8 mouse cellular contexts compared by ENCODE assay signal in the genomic region with DNA sequence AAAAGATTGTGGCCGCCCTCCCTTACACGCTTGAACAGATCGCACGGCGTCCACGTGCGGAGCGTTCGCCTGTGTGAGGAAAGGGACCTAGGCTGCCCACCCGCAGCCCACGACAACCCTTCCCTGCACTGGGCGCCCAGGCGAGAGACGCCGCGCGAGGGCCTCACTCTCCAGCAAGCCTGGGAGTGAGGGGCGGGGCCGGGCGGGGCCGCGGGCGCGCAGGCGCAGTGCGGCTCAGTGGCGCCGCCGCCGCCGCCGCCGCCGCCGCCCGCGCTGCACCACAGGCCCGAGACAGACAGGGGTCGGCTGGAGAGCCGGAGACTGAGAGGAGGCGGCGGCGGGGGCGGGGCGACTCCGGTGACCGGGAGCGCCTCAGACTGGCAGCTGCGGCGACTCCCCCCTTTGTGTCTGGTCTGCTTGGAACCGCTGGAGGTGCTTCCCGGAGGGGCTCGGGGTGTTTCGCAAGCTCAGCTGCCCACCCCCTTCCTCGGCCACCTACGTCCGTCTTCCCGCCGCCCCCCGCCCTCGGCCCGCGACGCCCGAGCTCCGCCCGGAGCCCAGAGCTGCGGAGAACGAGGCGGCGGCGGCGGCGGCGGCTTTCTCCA. TPM values are rescaled to one million over a fixed set of nuclear protein-coding genes. Genes with fewer than 3 reads are reported as not detected.
DNase-seq lines count a peak whose midpoint lies in the region; ATAC-seq and TF ChIP-seq lines count a peak whose summit lies in the region.

A gene (plus strand): TSS at position 237 of the 605 bp plus-strand sequence.

- TF ChIP-seq EP300 in liver, postnatal 0 days (IDR thresholded peaks at IDR 0.05; ENCODE audit: low read depth) = no peak

- peak; percentile 80 for TF ChIP-seq POLR2A in testis, adult 2 months (IDR thresholded peaks at IDR 0.05; ENCODE audit: control insufficient read depth, low read depth, low read length)

- in situ Hi-C loops in ES-E14 (cut with MboI; ENCODE audit: low sequenced_read_pairs in 2 of 2, unreplicated experiment in 2 of 2) = no loop called here

- H3K27me3 ChIP-seq in forebrain, embryonic 15.5 days = no peaks in the 10 kb centered on the region
- H3K27me3 ChIP-seq in liver, postnatal 0 days (ENCODE audit: insufficient read depth, low read length) = no peaks in the 10 kb centered on the region
- no peaks in the 10 kb centered on the region for H3K27me3 ChIP-seq in neural tube, embryonic 13.5 days
- H3K27me3 ChIP-seq in testis, adult 2 months (ENCODE audit: control insufficient read depth, insufficient read depth, low read length) = no peaks in the 10 kb centered on the region

- peak within 1 kb of the TSS; percentile 45 for H3K27ac ChIP-seq in ES-E14 (ENCODE audit: insufficient read depth, low read depth, low read length, poor library complexity, severe bottlenecking)
- peak within 1 kb of the TSS; percentile 99 for H3K27ac ChIP-seq in forebrain, embryonic 15.5 days (replicated peaks)
- H3K27ac ChIP-seq in liver, postnatal 0 days (ENCODE audit: low read depth) = peak within 1 kb of the TSS; percentile 91
- H3K27ac ChIP-seq in neural tube, embryonic 13.5 days (replicated peaks) = peak within 1 kb of the TSS; percentile 99
- peak within 1 kb of the TSS; percentile 89 for H3K27ac ChIP-seq in testis, adult 2 months (ENCODE audit: control insufficient read depth, insufficient read depth, low read depth, low read length)

- H3K4me1 ChIP-seq in ES-E14 (ENCODE audit: control insufficient read depth in 2 of 2, insufficient read depth in 2 of 2, low read length in 2 of 2, poor library complexity in 1 of 2) = peaks cover 0 to 4% of the 10 kb centered on the region in 2 experiments; a peak in 1 of 4 replicates
- peaks cover 21% of the 10 kb centered on the region for H3K4me1 ChIP-seq in forebrain, embryonic 15.5 days
- H3K4me1 ChIP-seq in liver, postnatal 0 days (ENCODE audit: insufficient read depth) = peaks cover 12% of the 10 kb centered on the region
- H3K4me1 ChIP-seq in neural tube, embryonic 13.5 days (replicated peaks) = peaks cover 29% of the 10 kb centered on the region
- peaks cover 6% of the 10 kb centered on the region for H3K4me1 ChIP-seq in testis, adult 2 months (ENCODE audit: control insufficient read depth, insufficient read depth, low read length)

- H3K4me2 ChIP-seq in forebrain, embryonic 15.5 days (replicated peaks) = peak within 1 kb of the TSS; percentile 51
- H3K4me2 ChIP-seq in liver, postnatal 0 days (ENCODE audit: low read depth, low read length) = peak within 1 kb of the TSS; percentile 90
- H3K4me2 ChIP-seq in neural tube, embryonic 13.5 days = peak within 1 kb of the TSS; percentile 91

- peak; percentile 94 for ATAC-seq in forebrain, embryonic 15.5 days (replicated peaks)
- peak; percentile 90 for ATAC-seq in liver, postnatal 0 days
- peak; percentile 94 for ATAC-seq in neural tube, embryonic 13.5 days (ENCODE audit: low read depth)

- WGBS in forebrain, embryonic 15.5 days = under 1% methylated on average over 62 of the region's 75 CpGs
- 1% methylated on average over 64 of the region's 75 CpGs for WGBS in liver, postnatal 0 days (ENCODE audit: insufficient replicate concordance)
- WGBS in neural tube, embryonic 13.5 days = under 1% methylated on average over 75 of the region's 75 CpGs

- H3K36me3 ChIP-seq in ES-E14 (ENCODE audit: control insufficient read depth, insufficient read depth, low read length, poor library complexity, severe bottlenecking) = no peaks in the 10 kb centered on the region
- H3K36me3 ChIP-seq in forebrain, embryonic 15.5 days = no peaks in the 10 kb centered on the region
- no peaks in the 10 kb centered on the region for H3K36me3 ChIP-seq in liver, postnatal 0 days (replicated peaks; ENCODE audit: insufficient read depth, low read length)
- peaks cover 2% of the 10 kb centered on the region; the same call in 1 of the 2 replicates for H3K36me3 ChIP-seq in neural tube, embryonic 13.5 days
- H3K36me3 ChIP-seq in testis, adult 2 months (ENCODE audit: control insufficient read depth, insufficient read depth, low read length) = no peaks in the 10 kb centered on the region

- H3K9me3 ChIP-seq in ES-E14 (ENCODE audit: control insufficient read depth, insufficient read depth, low read depth, low read length) = no peaks in the 10 kb centered on the region
- no peaks in the 10 kb centered on the region for H3K9me3 ChIP-seq in forebrain, embryonic 15.5 days
- no peaks in the 10 kb centered on the region for H3K9me3 ChIP-seq in liver, postnatal 0 days (ENCODE audit: low read length)
- no peaks in the 10 kb centered on the region for H3K9me3 ChIP-seq in neural tube, embryonic 13.5 days

- TF ChIP-seq CTCF in liver, postnatal 0 days (IDR thresholded peaks at IDR 0.05; ENCODE audit: low read depth) = peak; percentile 37
- no peak for TF ChIP-seq CTCF in testis, adult 2 months (IDR thresholded peaks at IDR 0.05; ENCODE audit: control insufficient read depth, insufficient read depth, insufficient replicate concordance, low read depth, low read length)

- intact Hi-C loops in heart, postnatal 14 days (cut with DNase I) = loop anchor here (5.0 kb wide), 2 partner anchors 64 to 114 kb away; no protein-coding TSS in a partner anchor

- DNase-seq in ES-E14 (ENCODE audit: low read depth, low spot score) = peak; percentile 60
- peak; percentile 87 for DNase-seq in cerebellum, adult 11-12 months
- peak; percentile 91 to 94 for DNase-seq in heart, postnatal 14 days
- peak; percentile 84 for DNase-seq in layer of hippocampus, adult 11-12 months (ENCODE audit: low spot score)
- DNase-seq in liver, postnatal 0 days = peak; percentile 93

- H3K9ac ChIP-seq in ES-E14 (ENCODE audit: insufficient read depth, low read depth, low read length, poor library complexity, severe bottlenecking) = peak within 1 kb of the TSS; percentile 88
- peak within 1 kb of the TSS; percentile 95 for H3K9ac ChIP-seq in forebrain, embryonic 15.5 days (replicated peaks)
- H3K9ac ChIP-seq in liver, postnatal 0 days (replicated peaks) = peak within 1 kb of the TSS; percentile 88
- H3K9ac ChIP-seq in neural tube, embryonic 13.5 days = peak within 1 kb of the TSS; percentile 85

- peak within 1 kb of the TSS; percentile 78 to 98 for H3K4me3 ChIP-seq in ES-E14 (ENCODE audit: insufficient read depth in 1 of 2, low read depth in 1 of 2, low read length in 2 of 2, poor library complexity in 1 of 2, severe bottlenecking in 1 of 2)
- H3K4me3 ChIP-seq in forebrain, embryonic 15.5 days = peak within 1 kb of the TSS; percentile 96
- H3K4me3 ChIP-seq in liver, postnatal 0 days (ENCODE audit: low read depth, low read length) = peak within 1 kb of the TSS; percentile 72
- peak within 1 kb of the TSS; percentile 60 for H3K4me3 ChIP-seq in neural tube, embryonic 13.5 days
- H3K4me3 ChIP-seq in testis, adult 2 months (ENCODE audit: control insufficient read depth, low read depth, low read length) = peak within 1 kb of the TSS; percentile 91

TF ChIP-seq in ES-E14, 5 proteins besides CTCF, POLR2A, EP300 and RAD21:
- no peak for TF ChIP-seq ZNF384 (IDR thresholded peaks at IDR 0.05; ENCODE audit: low read depth, low read length)
- no peak for TF ChIP-seq HCFC1 (IDR thresholded peaks at IDR 0.05; ENCODE audit: borderline replicate concordance, insufficient read depth, low read length)
- no peak for TF ChIP-seq MAFK (IDR thresholded peaks at IDR 0.05; ENCODE audit: insufficient read depth, low read depth, low read length)
- TF ChIP-seq ZC3H11A (IDR thresholded peaks at IDR 0.05; ENCODE audit: borderline replicate concordance, low read depth, low read length) = no peak
- TF ChIP-seq CHD2 (IDR thresholded peaks at IDR 0.05; ENCODE audit: low read depth, low read length) = no peak; the same call in 1 of the 2 replicates

RNA-seq across cellular contexts. Expression of the gene that starts here (rescaled TPM):
- 11.9 and 17.0 TPM in 2 replicates for total RNA-seq in ES-E14 (2012; rRNA removed)
- polyA plus RNA-seq in forebrain, embryonic 15.5 days (2015; fragmentation: Nextera tagmentation; extraction: Ambion mirVana) = 13.1 and 13.4 TPM in 2 replicates
- 10 to 100 TPM; 44.9 to 49.4 TPM for total RNA-seq in heart, postnatal 14 days (2021)
- polyA plus RNA-seq in liver, postnatal 0 days (2015; fragmentation: Nextera tagmentation; extraction: Ambion mirVana) = 1.6 and 1.8 TPM in 2 replicates
- polyA plus RNA-seq in neural tube, embryonic 13.5 days (2015; fragmentation: Nextera tagmentation; extraction: Ambion mirVana) = 11.8 and 13.8 TPM in 2 replicates
- polyA plus RNA-seq in testis, adult 2 months (2012; rRNA removed) = 1.3 and 1.8 TPM in 2 replicates

Comparison
In these comparisons a context has a peak if more than half of its experiments do, and no peak if none do; other contexts are left out.
1. Peak in every context shown above with its lines: DNase-seq, ATAC-seq, H3K4me3 ChIP-seq and H3K27ac ChIP-seq.
2. H3K27ac ChIP-seq: peak in every context shown above with its lines; median percentile 99 in forebrain, embryonic 15.5 days; 99 in neural tube, embryonic 13.5 days; 91 in liver, postnatal 0 days; 89 in testis, adult 2 months; 45 in ES-E14.